Mouse (Mus musculus): ENCODE results near the gene Best3.

The Best3 gene

GRCm38 (mm10) chr10:116986264-116987082, at the start of gene Best3:
TSS of gene Best3 (plus strand) at chr10:116986314.
- no peak for DNase-seq (ENCODE audit: low read depth, low spot score)

- no peak for DNase-seq (ENCODE audit: low read depth, low spot score)
These were observed 43.1 kb upstream of the Best3 start for GRCm38 (mm10) chr10:116943025-116943424.

GRCm38 (mm10) chr10:116944144-116944543, 42.0 kb upstream of the Best3 start:
- DNase-seq (ENCODE audit: low read depth, low spot score) = no peak

- DNase-seq (ENCODE audit: low read depth, low spot score) = no peak
These were observed 41.2 kb upstream of the Best3 start for GRCm38 (mm10) chr10:116944940-116945339.

GRCm38 (mm10) chr10:116948414-116948813, 37.7 kb upstream of the Best3 start:
- DNase-seq (ENCODE audit: low read depth, low spot score) = no peak

- DNase-seq (ENCODE audit: low read depth, low spot score) = no peak
These were observed 36.8 kb upstream of the Best3 start for GRCm38 (mm10) chr10:116949111-116950008.

- peak; percentile 91 for DNase-seq (ENCODE audit: low read depth, low spot score)
These were observed 35.9 kb upstream of the Best3 start, which contains the start of gene Rab3ip for GRCm38 (mm10) chr10:116950009-116950769. TSS of gene Rab3ip (minus strand) at chr10:116950769.

GRCm38 (mm10) chr10:116950886-116951285, 35.2 kb upstream of the Best3 start:
- no peak for DNase-seq (ENCODE audit: low read depth, low spot score)

- DNase-seq (ENCODE audit: low read depth, low spot score) = no peak
These were observed 30.9 kb upstream of the Best3 start for GRCm38 (mm10) chr10:116955191-116955590.

- DNase-seq (ENCODE audit: low read depth, low spot score) = no peak
These were observed 29.5 kb upstream of the Best3 start for GRCm38 (mm10) chr10:116956483-116957158.

GRCm38 (mm10) chr10:116957867-116958551, 28.1 kb upstream of the Best3 start:
- no peak for DNase-seq (ENCODE audit: low read depth, low spot score)

- no peak for DNase-seq (ENCODE audit: low read depth, low spot score)
These were observed 24.0 kb upstream of the Best3 start for GRCm38 (mm10) chr10:116962152-116962551.

- no peak for DNase-seq (ENCODE audit: low read depth, low spot score)
These were observed 23.3 kb upstream of the Best3 start for GRCm38 (mm10) chr10:116962803-116963202.

- no peak for DNase-seq (ENCODE audit: low read depth, low spot score)
These were observed 22.0 kb upstream of the Best3 start for GRCm38 (mm10) chr10:116964084-116964483.

- no peak for DNase-seq (ENCODE audit: low read depth, low spot score)
These were observed 21.5 kb upstream of the Best3 start for GRCm38 (mm10) chr10:116964571-116964970.

- peak; percentile 74 for DNase-seq (ENCODE audit: low read depth, low spot score)
These were observed 20.8 kb upstream of the Best3 start for GRCm38 (mm10) chr10:116965297-116965696.

- DNase-seq (ENCODE audit: low read depth, low spot score) = no peak
These were observed 20.0 kb upstream of the Best3 start for GRCm38 (mm10) chr10:116966065-116966464.

- DNase-seq (ENCODE audit: low read depth, low spot score) = no peak
These were observed 17.4 kb upstream of the Best3 start for GRCm38 (mm10) chr10:116968741-116969140.

GRCm38 (mm10) chr10:116972509-116972908, 13.6 kb upstream of the Best3 start, which contains the start of gene Gm10271:
TSS of gene Gm10271 (minus strand) at chr10:116972609.
- DNase-seq (ENCODE audit: low read depth, low spot score) = no peak

- DNase-seq (ENCODE audit: low read depth, low spot score) = no peak
These were observed 8.7 kb upstream of the Best3 start for GRCm38 (mm10) chr10:116977455-116977854.
